Mouse (Mus musculus): ENCODE measurements at regions not wholly inside any gene's neighbourhood (a gene's known extent, or its start where the extent isn't known, plus 50 kb on each side); places are given as distances from the start of the nearest gene placed in this dataset.

DNA sequence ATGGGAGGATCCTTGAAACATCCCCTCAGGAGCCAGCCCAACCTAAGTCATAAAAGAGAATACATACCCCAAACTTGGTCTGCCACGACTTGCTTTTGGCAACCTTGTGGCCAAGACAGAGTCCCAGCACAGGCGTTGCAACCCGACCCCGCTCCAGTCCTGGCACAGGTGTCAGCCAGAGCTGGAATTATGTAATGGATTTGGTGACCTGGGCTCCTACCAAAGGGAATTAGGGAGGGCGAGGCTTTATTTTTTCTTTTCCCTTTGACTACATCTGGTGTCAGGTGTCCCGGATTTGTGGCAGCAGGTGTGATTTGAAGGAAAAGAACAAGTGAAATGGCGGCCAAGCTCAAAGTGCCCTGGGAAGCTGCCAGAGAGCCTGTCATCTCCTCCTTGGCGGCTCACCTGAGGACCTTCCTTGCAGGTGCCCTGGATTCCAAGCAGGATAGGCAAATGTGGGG lies 212.9 kb downstream of the Mef2c start:
- intact Hi-C loops (cut with DNase I), result loop anchor here (5.0 to 10.0 kb wide), 2 partner anchors 1041 to 1448 kb away; no protein-coding TSS in a partner anchor

DNA sequence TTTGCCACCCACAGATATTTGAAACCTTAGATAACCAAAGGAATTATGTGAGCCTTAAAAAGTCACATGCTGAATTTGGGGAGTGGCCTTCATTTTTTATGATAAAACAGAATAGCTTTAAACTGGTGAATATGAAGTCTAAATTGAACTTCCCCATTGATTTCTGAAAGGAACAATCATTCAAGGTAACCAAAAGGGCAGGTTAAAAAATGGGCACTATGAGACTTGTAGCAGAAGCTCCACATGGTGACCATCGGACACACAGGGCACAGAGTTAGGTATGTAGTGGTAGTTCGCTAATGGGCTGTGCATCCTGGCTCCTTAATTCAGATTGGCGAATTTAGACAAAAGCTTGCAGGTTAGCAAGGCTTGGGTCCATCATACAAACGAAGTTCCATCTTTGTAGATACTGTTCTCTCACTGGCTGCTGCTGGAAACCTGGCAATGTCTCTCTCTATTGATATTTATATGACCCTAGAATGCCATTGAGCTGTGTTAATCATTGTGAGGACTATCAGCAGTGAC lies 213.9 kb downstream of the Mef2c start:
- intact Hi-C loops (cut with DNase I), result loop anchor here (5.0 to 10.0 kb wide), 2 partner anchors 1040 to 1447 kb away; no protein-coding TSS in a partner anchor

DNA sequence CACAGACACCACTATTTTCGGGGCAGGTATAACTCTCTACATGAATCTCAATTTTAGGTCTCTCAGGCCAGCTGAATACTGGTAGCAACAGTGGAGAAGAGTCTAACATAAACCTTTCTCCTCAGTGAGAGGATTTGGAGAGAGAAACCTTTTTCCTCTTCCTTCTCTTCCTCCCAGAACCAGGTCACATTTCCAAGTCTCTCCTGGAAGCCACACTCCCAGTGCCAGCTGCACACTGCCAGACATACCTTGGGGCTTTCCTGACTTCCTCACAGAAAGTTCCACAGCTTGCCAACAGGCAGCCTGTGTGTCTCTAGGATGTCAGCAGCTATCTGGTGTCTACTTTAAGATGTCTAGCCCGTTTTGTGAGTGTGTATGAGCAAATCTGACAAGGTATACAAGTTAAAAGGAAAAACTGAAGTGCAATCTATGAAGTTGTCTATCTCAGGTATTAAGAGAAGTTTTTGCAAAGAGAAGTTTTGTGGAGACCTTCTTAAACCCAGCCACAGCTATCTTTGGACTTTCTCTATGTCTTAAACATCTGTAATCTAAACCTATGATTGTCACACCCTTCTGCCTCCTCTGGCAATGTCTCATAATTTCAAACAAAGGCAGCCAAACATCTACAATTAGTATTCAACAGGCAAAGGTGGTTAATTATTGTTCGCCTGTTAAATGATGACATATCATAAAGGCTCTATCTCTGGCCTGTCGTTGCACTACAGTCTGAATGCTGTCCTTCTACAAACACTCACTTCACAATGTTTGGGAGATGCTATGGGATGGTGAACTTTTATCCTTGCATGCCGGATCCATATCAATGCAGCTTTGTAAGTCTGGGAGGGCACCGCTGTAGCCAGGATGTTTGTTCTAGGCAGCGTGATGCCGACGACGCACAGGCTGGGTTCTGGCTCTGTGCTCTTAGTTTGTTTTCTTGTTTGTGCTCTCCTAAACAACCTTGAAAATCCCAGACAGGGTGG lies 214.9 kb downstream of the Mef2c start:
- intact Hi-C loops (cut with DNase I), result loop anchor here (5.0 to 10.0 kb wide), 2 partner anchors 1039 to 1446 kb away; no protein-coding TSS in a partner anchor

DNA sequence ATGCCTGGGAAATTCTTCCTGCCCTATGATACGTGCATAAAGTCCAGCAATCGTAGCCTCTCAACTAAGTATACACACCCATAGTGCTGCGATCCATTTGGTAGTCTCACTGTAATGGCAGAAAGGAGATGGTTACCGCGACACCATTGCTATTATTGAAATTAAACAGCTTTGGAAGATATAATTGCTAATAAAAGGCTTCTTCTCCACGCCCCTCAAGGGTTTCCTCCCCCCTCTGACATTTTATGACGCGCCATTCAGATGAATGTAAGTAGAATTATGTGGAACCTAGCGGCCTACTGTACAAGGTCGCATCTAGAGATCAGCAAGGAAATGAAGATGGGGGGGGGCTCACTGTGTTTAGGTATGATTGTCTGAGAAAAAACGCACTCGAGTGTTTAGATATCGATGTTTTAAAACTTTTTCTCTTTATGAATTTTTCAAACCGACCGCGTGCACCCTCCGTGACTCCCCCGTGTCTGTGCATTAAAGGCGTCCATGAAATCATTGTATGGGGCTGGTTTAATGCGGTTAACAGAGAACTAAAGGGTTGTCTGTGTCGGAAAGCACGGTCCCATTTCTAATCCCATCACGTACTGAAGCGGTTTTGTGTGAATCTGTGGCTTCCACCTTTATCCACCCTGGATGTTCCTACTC lies 215.9 kb downstream of the Mef2c start:
- intact Hi-C loops (cut with DNase I), result loop anchor here (5.0 to 10.0 kb wide), 2 partner anchors 1038 to 1445 kb away; no protein-coding TSS in a partner anchor

DNA sequence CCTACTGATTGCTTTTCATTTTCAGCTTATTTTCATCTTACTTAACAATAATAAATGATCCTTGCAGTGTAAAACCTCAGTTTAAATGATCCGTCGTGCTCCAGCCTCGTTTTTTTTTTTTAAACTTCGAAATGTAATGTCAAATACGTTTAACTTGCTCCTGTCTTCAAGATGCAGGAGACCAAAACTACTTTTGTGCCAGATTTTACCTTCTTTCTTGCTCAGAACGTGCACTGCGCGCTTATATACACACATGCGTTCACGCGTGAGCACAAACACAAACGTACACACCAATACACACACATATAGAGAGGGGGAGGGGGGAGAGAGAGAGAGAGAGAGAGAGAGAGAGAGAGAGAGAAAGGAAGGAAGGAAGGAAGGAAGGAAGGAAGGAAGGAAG lies 216.5 kb downstream of the Mef2c start:
- intact Hi-C loops (cut with DNase I), result no loop called here

DNA sequence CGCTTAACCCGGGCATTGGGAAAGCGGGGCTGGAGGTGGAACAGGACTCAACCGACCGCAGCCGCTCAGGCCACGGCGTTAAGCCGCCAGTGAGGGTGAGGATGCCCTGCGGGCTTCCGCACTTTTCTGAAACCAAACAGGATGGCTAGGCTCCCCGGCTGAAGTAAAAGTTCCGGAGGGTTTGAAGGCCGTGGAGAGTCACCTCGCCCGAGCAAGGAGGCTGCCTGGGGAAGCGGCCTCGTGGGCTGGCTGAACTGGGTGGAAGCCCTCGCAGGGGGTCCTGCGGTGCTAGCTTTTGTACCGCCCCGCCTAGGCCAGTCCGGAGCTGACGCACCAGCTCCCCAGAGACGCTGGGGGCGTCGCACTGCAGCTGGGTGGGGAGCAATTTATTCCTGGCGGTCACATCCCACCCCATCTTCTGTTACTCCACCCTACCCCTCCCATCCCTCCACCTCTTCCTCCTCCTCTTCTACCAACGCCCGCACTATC lies 217.1 kb downstream of the Mef2c start:
- intact Hi-C loops (cut with DNase I), result no loop called here

DNA sequence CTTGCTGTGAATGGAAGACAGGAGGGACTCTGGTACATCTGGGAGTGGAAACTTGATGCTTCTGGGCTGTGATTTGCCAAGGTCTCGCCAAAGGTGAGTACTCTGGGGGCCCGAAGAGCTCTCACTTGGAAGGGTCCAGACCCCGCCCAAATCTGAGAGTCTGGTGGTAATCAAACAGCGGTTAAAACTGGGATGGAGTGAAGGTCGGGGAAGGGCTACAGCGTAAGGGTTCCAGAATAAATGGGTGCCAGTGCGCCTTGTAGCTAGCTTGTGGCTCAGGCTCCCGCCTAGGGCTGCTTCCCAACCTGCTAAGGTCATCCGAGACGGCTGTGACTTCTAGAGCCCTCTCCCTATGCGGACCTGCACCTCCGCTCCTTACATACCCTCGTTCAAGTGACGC lies 217.7 kb downstream of the Mef2c start:
- intact Hi-C loops (cut with DNase I), result no loop called here

DNA sequence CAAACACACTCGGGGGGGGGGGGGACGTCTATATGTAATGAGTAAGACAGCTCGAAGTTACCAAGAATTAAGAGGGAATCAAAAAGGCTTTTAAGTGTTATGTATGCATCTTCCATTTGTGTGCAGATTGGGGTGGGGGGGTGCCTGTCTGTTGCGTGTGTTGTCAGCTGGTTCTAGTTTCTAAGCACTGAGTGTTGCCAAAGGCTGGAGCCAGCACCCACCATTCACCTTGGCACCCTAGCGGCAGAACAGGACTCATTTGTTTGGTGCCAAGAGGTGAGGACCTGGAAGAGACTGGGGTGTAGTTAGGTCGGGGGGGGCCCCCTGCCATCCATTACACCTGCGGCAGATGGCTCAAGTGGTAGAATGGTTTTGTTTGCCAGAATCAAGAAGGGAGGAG lies 218.4 kb downstream of the Mef2c start:
- intact Hi-C loops (cut with DNase I), result no loop called here

DNA sequence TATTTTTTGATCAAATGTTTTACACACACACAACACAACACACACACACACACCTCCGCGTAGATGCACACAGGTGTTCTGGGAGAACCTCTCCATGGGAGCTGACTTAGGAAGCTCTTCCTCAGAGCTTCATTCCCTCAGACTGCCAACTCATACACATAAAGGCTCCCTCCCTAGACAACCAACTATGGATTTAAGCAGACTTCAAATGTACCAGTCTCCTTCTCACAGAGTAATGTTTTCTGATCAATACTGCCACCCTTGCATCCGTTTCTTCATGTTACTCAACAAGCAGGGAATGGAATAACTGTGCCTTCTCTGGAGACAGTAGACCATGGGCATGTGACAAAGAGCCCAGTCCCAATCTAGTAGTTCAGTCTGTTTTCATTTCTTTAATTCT lies 219.0 kb downstream of the Mef2c start:
- intact Hi-C loops (cut with DNase I), result no loop called here

DNA sequence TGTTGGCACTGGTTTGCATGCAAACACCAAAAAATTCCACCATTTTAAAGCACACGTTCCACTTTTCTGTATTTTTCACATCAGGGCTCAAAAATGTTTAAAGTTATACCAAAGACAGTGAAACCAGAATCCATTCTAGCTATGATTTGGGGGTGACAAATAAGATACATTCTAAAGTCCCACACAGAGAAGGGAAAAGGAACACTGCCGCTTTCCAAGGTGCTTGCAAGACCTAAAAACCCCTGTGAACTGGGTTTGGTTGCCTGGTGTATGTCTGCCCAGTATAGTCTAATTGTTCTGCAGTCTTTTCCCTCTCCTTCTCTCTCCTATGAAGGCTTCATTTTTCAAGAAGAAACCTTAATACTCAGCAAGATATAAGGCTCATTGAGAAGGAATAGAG lies 219.6 kb downstream of the Mef2c start:
- intact Hi-C loops (cut with DNase I), result no loop called here

DNA sequence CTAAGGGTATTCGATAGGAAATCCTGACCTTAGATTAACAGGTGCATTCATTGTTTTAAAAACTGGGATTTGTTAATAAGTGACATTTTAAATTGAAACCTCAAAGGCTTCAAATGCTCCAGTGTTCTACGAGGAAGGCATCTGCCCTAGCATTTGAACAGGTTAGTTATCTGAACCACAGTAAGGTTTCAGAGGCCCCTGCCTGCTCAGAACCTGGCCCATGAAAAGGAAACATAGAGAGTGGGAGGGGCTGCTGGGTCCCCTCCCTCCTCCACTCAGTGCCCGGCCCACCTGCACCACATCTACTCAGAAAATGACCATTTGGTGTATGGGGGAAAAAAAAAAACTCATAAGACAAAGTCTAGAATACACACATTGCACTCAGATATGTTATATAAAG lies 220.4 kb downstream of the Mef2c start:
- intact Hi-C loops (cut with DNase I), result no loop called here

DNA sequence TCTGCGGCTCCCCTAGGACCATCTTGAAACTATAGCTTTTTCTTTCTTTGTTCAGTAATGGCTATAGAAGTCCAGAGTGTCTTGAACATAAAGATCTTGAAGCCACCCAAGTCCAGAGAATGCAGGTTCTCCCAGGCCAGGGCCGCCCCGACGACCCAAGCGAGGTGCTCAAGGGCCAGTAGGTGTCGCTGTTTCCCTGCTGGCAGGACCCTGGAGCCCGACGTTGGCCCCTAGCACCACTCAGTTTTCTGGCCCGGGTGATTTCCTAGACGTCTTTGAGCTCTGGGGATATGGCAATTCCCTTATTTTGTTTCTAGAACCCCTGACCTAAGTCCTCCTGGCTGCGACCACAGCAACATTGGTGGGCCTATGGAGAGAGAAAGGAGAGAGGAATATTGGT lies 221.2 kb downstream of the Mef2c start:
- intact Hi-C loops (cut with DNase I), result loop anchor here (5.0 kb wide), 1 partner anchor 622 kb away; no protein-coding TSS in a partner anchor

DNA sequence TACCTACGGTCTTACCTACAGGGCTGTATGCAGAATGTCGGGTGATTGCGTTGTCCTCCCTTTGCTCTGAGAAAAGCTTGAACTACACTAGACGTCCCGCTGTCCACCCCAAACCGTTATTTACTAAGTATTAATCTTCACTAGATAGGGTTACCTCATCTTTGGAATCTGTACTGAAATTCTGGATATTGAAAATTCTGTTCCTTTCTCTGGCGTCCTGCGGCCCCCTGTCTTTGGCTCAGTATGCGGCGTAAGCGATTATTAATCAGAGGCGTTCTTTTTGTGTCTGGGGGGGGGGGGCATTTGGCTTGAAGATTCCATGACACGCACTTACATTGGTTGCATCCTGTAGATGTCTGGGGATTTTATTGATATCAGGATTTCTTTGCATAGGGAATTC lies 222.0 kb downstream of the Mef2c start:
- intact Hi-C loops (cut with DNase I), result loop anchor here (5.0 kb wide), 1 partner anchor 621 kb away; no protein-coding TSS in a partner anchor

DNA sequence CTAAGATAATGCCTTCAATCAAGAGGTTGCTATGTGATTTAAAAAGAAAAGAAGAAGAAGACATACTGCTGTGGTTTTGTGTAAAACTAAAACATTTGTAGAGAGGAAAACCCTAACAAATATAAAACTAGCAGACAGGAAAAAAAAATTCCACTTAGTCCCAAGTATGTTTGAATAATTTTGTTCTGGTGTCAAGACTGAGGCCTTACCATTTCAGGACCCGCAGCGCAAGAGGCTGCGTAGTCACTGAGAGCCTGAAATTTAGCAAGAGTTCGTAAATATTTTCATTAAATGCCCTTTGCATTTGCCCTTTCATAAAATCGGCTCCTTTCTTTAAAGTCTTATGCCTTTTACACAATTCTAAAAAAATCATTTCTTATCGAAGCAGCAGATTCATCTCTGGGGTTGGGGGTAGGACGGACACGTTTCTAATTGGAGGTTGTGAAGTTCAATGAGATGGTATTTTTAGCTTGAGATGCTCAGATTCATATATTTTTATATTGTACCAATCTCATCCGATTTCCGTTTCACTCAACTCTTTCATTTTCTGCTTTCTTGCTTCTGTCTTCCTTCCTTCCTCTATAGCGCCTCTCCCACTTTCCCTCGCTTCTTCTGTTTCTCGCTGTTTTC lies 222.6 kb downstream of the Mef2c start:
- intact Hi-C loops (cut with DNase I), result loop anchor here (5.0 kb wide), 1 partner anchor 621 kb away; no protein-coding TSS in a partner anchor

DNA sequence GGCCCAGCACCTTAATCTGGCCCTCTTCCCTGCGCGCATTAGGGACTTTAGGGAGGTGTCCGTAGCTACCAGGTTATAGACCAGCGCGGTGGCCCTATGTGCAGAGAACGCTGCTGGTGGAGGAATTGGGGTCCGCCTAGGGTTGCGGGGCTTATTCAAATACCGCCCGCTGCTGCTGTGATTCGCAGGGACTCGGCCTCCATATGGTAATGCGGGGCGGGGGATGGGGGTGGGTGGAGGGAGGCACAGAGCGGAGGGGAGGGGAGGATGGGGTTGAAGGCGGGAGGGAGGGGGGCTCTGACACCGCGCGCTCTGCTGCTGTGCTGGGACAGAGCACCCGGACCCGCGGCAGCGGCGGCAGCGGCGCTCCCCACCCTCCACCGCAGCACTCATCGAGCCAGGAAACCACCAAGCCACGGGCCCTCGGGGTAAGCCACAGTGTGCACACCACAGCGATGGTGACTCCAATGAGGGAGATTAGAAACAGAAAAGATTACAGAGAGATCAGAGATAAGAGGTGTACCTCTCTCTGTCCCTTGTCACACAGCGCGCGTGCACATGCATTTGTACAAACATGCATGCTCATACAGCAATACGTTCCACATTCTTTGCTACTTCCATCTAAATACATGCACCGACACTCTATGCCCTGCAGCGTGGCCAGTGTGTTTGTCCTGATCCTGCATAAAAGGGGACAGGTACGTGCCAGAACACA lies 223.4 kb downstream of the Mef2c start:
- intact Hi-C loops (cut with DNase I), result loop anchor here (5.0 kb wide), 1 partner anchor 620 kb away; no protein-coding TSS in a partner anchor

DNA sequence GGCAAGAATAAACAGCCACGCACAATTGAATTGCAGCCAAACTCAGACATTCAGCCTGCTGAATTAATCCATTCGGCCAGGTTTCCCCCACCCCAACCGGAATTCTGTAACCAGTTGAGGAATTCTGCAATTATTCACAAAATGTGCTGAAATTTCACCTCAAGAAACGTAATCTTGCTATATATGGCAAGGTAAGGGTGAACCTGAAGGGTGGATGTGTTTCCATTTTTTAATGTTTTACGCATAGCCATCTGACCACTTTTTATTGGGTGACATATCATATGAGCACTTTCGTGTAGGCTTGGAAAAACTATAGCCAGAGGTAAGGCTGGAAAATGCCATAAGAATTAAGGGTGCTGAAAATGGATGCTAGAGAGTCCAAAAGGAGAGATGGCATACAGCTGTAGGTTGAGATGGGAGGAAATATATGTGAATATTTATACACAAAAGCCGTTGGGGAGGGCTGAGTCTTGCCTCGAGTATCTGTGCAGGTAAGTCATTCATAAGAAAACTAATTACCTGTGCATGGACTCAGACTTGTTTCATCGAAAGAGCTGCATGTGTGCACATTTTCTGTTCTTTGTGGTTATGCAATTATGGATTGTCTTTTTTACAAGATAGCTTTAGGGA lies 224.0 kb downstream of the Mef2c start:
- intact Hi-C loops (cut with DNase I), result loop anchor here (5.0 kb wide), 1 partner anchor 619 kb away; no protein-coding TSS in a partner anchor

DNA sequence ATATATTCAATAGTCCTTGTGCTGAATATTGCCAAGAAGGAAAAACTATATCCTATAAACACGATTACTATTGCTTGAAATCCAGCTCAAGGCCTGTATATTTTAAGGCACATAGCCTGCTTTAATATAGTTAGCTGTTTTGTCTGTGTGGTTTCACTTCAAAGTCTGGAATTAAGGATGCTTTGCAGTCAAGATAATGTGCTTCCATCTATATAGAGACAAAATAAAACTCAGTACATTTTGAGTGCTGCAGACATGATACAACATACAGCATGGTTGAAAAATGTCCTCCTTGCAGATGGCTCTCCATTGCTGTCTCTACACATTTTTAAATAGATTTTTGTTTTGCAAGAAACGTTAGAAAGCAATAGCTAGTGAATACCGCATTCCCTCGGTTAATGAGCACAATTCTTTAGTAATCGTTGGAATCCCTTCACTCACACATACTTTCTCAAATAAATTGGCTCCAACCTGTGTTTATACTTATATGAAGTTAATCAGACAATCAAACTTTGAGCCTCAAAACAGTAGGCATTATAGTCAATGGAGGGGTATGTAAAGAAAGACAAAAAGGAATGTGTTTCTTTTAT lies 224.7 kb downstream of the Mef2c start:
- intact Hi-C loops (cut with DNase I), result loop anchor here (5.0 kb wide), 1 partner anchor 619 kb away; no protein-coding TSS in a partner anchor

DNA sequence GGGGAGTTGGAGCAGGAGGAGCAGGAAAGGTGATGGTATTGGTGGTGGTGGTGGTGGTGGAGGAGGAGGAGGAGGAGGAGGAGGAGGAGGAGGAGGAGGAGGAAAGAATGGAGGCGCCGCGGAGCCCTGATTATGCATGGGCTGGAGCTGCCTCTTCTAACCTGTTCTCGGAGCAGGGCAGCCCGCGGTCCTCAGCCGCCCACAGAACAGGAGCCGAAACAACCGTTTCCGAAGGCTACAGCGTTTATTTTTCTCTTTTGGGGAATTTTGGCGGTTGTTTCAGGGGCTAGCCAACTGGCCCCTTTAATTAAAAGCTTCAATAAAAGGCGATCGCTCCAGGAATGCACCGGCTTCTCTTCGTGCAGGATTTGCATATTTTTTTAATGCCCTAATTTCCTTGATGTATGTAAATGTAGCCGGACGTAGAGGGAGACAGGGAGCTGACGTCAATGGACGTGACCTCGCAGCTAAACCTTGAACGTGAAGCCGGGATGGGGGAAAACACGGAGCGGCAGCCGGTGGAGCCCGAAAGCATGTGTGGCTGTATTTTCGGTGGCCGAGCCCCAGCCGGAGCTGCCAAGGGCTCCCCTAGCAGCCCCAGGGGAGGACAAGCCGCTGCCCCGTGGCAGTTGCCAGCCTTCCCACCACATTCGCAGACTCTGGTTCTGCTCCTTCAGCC lies 225.6 kb downstream of the Mef2c start:
- intact Hi-C loops (cut with DNase I), result loop anchor here (5.0 to 10.0 kb wide), 2 partner anchors 495 to 618 kb away; partner anchors contain the start of gene Tmem161b
